Mouse (Mus musculus) heart, adult 18-20 months (tissue): ENCODE results near the gene Faap20. TPM values are rescaled to one million over a fixed set of nuclear protein-coding genes. Genes with fewer than 3 reads are reported as not detected.
A peak's percentile ranks its signal among the peaks of the same experiment; 100 is the strongest.

Experiments
- DNase-seq, 2 experiments: peaks; one replicate each; pipeline ENCODE4 v3.0.0; 2021 to 2022; ENCODE audit warnings: mixed read lengths in 1 of 2
- long read RNA-seq, 2 experiments: library from polyadenylated mRNA; stranded (forward); transcript quantifications; one replicate each; pipeline ENCODE4 v2.0.0; 2021
- total RNA-seq, 2 experiments: library from RNA; stranded (reverse); gene quantifications; 2 replicates each; pipeline ENCODE4 v1.2.3; 2021

Faap20 gene
- 10 to 100 TPM; 19.2 to 20.3 TPM for total RNA-seq
- long read RNA-seq, experiment 1, transcript Faap20-210 (4 exons, 1,076 nt), result major isoform, 13 of 17 reads
- long read RNA-seq, experiment 1, partial matches to known transcripts, result 0 of 17 reads
- long read RNA-seq, experiment 1, other reads (novel, unspliced or antisense), result 0 of 17 reads
- long read RNA-seq, experiment 2, transcript Faap20-210 (4 exons, 1,076 nt), result major isoform, 6 of 10 reads
- long read RNA-seq, experiment 2, partial matches to known transcripts, result 0 of 10 reads
- long read RNA-seq, experiment 2, other reads (novel, unspliced or antisense), result 0 of 10 reads

DNA sequence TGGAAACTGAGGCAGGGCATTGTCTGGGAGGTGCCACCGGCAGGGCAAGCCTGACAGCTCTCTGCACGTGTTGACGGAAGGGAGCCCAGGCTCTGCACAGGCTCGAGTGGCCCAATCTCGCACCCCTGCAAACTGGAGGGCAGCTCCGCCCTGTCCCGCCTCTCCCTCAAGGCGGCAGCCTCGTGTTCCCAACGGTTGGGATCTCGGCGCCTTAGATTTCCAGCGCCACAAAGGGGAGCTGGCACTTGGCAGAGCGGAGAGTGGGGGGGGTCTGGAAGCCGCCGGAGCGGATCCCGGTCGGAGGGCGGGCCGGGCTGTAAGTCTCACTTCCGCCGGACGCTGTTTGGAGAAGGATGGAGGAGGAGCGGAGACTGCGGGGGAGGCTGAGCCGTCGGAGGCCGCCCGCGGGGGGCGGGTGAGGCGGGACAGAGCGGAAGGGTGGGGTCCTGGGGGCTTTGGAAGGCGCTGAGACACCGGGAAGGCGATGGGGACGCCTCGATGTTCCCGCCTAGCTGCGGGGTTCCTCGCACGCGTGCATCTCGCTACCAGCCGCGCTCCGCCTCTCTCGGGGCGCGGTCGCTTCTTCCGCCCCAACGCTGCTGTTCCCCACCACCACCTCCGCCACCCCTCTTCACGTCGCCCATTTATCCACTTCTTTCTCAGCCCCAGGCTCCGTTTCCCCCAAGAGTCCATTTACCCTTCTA, at the start of gene Faap20:
Gene Faap20, plus strand, starts transcription at position 155 of the 704 bp plus-strand sequence.
- peak; percentile 92 to 96 for DNase-seq

DNA sequence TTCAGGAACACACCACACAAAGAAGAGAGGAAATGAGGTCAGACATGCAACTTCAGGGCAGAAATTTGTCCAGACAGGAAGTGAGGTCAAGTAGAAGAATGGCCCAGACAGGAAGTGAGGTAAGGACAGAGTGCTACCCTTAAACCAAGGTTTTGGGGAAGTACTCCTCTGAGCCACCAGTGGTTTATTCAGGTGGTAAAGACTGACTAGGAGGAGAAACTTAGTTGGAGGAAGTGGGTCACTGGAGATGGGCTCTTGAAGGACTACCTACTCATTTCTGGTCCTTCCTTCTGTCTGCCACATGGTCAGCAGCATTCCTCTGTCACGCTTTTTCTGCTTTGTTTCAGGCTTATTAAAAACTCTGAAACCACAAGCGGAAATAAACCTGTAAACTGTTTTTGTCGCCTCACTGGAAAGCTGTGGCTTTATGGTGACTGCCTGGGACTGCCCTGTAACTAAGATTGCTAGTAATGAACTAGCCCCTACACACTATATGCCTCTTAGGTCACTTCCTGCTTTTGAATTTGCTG, 48.7 kb upstream of the Faap20 start:
- DNase-seq, result peak in 1 of 2 experiments; percentile 63

DNA sequence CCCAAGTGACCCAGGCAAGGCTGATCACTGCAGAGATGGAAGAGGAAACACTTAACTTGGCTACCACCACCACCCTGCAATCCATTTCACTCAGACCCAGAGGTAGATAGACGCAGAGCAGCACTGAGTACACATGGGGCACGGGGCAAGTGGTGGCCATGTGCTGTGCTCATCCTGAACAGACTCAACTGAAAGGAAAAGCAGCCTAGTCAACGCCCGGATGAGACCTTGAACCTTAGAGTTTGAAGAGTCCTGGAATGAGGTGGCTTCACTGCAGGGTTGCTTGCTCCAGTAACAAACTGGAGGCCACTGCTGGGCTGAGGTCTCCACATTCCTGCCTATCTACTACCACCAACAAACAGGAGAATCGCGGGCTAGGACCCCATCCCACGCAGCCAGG, 47.8 kb upstream of the Faap20 start:
- no peak for DNase-seq

DNA sequence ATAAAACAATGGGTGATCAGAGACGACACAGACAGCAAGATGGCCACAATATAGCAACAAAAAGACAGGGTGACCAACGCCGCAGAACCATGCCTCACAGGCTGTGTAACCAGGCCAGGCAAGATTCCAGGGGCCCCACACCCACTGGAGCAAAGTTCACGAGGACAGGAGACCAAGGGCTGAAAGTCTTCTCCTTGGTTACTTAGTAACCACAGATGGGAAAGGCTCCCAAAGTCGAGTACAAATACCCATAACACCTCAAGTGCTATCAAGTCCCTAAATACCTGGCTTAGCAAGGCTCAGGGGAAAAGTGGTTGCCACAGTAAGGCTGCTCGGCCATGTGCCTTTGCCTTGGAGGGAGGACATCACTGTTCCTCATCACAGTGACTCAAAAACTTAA, 43.7 kb upstream of the Faap20 start:
- no peak for DNase-seq

DNA sequence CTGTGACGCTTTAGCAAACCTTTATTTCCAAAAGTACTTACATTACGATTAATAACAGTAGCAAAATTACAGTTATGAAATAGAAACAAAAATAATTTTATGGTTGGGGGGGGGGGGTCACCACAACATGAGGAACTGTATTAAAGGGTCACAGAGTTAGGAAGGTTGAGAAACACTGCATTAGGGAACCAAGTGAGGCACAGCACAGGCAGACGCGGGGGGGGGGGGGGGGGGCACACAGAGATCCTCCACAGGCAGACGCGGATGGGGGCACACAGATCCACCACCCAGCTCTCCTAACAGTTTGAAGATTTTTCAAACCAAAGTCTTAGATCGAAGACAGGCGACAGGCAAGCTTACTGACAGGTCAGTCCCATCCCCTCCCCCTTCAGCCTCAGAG, 43.1 kb upstream of the Faap20 start:
- no peak for DNase-seq

DNA sequence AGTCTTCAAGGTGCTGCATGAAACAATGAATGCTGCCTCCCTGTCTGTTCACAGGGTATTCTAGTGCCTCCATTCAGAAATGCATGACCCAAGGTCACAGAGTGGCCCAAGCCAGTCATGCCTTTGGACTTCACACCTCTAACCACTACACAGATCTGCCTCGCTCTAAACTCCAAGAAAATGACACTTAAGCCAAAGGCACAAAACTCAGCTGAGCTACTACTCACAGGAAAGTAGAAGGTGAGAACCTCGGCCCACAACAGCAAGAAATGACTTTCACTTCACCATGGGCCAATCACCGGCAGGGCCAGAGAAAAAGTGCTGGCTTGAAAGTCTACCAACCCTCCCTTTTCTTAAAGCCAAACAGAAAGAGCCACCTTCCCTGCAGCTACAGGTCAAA, 41.8 kb upstream of the Faap20 start:
- no peak for DNase-seq

DNA sequence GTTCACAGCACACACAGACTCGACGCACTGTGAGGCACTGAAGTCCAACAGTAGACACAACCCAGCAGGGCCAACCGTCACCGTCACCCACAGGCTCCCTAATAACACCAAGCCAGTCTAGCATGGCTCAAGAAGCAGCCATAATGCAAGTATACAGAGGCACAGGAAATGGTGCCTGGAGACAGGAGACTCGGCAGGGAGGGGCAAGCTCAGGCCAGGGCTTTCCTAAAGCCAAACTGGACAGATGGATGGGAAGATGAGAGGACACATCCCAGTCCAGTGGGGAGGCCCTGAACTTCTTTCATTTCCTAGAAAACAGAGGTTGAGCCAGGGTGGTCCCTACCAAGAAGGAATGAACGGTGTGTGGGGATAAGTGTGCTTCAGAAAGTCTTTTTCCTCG, 41.0 kb upstream of the Faap20 start:
- DNase-seq, result no peak

DNA sequence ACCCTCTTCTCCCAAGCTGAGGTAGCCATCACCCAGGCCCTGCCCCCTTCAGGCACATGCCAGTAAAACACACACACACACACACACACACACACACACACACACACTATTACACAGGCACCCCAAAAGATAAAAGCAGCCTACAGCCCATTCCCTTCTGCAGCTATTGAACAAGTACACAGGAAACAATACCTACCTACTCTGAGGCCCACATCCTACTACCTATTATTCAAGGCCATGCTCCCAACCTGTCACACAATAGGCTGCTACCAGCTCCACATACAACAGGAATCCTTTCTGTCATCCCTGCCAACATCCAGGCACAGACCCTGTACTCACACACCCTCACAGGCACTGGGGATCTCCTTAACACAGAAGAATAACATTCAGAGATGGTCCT, 40.5 kb upstream of the Faap20 start:
- DNase-seq, result no peak

DNA sequence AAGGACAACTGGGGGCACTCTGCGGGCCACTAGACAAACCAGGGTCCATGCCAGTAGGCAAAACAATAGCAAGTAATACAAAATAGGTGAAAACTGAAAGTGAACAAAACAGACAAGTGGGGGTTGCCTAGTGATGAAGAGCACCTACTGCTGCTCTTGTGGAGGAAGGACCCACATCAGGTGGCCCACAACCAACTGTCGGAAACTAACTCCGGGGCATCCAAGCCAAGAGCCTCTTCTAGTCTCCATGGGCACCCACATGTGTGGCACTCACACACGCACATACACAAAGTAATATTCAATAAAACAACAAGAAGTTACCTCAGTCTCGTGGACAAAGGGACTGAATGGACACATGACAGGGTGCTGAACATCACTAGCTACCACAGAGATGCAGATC, 40.1 kb upstream of the Faap20 start:
- DNase-seq, result no peak

DNA sequence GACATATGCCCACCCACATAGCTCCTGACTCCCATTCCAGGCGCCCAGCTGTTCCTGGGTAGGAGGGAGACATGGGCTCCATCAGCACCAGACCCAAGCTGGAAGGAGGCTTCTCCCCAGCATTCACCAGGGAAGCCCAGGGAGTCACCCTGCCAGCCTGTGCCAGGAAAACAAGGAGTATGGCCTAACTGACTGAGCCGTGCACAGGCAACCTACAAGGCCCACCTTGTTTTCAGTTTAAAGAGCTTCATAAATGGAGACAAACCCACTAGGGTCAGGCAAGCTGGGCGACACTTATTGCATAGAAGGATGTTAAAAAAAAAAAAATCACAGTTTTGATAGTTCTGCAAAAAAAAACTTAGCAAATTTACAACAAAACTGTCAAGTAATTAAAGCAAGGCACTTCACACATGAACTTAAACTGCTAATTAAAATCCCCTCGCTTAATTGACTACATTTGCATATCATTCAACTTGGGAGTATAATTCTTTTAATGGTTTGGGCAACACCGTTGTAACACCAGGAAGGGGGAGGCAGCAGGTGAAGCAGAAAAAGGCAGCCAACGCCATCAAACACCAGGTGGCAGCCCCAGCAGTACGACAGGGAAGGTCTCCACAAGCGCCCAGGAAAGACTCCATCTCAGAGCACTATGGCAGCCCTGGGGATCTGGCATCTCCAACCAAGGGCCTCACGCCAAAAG, 36.4 kb upstream of the Faap20 start:
- no peak for DNase-seq

DNA sequence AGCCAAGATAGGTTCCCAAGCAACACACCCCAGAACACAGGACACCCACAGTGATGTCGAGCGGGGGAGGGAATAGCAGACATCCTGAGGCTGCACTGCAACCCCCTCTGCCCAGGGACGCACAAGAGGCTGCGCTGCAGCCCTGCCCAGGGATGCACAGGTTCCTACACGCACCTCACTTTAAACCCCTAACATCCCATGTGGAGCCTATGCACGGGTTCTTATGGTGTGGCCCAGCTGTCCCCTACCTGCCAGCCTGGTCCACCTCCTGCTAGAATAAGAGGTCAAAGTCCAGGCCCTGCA, 35.9 kb upstream of the Faap20 start:
- DNase-seq, result no peak

DNA sequence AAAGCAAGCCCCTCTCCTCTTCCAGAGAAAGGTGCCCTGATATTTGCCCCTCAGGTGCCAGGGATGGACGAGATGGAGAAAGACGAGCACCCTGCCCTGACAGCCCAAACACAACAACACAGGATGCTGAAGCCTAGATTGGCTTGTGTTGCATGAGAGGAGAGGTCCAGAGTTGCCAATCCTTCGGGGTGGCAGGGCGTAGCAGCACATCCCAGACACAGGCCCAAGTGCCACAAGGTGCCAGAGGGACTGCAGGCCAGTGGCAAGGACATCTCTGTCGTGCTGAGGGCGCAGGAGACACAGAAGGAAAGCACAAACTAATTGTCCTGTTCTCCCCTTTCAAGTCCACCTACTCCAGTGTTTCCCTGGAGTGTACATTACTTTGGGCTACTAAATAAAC, 35.4 kb upstream of the Faap20 start:
- DNase-seq, result no peak

DNA sequence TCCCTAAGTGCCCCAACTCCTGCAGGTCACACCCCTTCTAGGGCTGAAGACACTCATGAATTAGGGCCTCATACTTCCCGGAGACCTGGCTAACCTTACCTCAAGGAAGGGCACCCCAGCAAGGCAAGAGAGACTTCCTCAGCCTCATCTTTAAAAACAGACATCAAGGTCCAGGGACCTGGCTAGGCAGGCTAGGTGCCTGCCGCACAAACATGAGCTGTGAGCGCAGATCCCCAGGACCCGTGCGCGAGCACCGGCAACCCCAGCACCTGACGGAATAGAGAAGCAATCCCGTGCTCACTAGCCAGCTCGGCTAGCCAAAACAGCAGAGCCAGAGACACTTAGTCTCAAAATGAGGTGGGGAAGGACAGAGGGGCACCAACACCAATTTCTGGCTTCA, 34.8 kb upstream of the Faap20 start:
- no peak for DNase-seq

DNA sequence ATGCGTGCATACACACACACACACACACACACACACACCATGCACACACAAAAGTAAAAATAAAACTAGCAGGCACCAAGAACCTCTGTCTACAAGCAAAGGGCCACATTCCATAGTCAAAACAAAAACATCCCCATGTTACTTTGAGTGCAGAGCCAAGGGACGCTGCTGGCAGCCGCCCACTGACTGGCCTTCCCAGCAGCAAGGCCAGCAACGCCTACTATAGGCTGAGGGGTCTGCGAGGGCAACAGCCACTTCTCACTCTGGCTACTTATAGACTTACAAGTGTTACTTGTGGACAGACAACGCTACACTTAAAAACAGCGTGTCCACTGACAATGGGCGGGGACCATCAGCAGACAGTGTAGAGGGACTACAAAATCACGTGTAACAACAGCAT, 34.4 kb upstream of the Faap20 start:
- DNase-seq, result peak in 1 of 2 experiments; percentile 54

DNA sequence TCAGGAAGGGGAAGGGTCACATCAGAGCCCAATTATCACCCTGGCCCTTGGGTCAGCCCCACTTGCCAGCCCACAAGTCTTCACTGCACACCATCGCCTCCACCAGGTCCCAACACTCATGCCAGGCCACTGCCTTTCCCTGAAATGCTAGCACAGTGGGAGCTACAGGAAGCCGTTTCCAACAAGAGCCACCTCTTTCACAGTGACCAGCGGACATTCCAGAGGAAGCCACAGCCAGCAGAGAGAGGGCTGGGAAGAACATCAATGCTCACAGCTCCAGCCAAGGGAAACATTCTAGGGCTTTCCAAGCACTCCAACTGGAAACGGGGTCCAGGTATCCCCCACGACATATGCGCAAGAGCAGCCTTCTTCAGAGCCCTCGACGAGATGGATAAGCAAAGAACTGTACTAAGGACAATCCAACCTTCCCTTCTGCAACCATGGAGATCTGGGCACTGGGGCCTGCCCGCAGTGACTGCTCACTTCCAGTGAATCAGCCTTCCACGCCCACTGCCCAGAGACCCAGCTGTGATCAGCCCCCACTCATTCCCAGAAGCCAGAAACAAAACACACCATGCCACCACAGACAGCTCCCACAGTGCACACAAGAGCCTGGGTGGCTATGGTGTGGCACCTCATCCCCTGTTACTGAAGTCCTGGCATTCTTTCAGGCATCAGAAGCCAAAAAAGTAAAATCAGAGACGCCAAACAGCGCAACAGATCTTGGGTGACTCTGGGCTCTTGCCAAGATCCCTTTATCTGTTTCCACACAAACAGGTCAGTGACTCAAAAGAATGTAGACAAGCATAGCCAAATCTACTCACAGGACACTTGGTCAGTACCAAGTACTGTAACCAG, 33.6 kb upstream of the Faap20 start:
- DNase-seq, result peak; percentile 79 to 84

DNA sequence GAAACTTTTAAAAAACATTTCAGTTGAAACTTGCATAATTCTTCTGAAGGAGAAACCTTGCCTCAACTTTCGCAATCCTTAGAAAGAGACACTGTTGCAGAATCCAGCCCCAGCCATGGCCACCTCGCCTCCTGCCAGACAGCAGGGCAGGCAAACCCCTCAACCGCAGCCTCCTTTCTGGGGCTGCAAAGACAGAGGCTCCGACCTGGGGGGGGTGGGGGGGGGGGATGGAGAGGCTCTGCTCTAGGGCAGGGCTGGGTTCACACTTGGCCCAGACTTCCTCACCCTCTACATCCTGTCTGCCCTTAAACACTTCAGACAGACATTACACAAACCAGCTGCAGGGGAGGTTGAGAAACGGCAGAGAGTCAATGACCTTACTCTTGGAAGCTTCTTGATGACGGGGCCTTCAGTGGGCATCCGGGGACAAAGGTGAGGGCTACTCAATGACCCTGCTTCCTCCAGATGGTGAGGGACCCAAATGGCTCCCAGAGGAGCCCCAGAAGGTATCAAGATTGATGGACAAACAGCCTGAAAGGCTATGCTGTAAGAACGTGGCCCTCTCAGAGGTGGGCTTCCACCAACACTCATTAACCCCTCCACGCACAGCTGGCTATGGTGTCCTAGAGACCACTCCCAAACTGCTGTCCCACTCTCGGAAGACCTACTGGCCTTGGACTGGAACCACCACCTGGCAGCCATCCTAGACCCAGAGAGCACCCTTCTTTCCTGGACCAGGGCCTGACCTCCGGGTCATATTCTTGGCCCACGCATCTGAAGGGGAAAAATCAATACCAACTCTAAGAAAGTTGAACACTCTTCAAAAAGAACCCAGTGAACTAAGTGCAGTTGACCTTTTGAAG, 32.1 kb upstream of the Faap20 start:
- DNase-seq, result peak; percentile 67 to 77

DNA sequence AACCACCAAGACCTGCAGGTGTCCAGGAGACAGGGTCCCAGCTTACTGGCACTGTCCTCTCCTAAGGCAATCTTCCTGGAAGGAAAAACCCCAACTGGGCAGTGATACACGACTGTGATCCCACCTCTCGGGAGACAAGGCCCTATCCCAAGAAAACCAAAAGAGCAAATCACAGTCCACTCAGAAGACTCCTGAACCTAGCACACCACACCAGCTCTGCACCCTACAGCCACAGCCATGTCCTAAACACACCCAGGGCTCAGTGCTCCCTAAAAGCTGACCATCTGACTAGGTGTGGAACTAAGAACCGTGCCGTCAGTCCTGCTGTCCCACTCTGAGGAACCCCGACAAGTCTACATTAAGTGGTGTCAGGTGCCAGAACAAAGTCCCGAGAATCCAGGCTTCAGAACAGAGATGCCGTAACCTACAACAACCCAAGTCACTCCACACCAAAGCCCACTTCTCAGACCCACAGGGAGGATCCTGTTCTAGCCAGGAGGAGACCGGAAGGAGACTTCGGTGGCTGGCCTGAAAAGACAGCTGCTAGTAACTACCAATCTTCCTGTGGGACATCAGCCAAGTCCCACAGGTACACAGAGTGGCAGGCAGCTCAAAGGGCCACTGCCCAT, 31.4 kb upstream of the Faap20 start:
- DNase-seq, result no peak

DNA sequence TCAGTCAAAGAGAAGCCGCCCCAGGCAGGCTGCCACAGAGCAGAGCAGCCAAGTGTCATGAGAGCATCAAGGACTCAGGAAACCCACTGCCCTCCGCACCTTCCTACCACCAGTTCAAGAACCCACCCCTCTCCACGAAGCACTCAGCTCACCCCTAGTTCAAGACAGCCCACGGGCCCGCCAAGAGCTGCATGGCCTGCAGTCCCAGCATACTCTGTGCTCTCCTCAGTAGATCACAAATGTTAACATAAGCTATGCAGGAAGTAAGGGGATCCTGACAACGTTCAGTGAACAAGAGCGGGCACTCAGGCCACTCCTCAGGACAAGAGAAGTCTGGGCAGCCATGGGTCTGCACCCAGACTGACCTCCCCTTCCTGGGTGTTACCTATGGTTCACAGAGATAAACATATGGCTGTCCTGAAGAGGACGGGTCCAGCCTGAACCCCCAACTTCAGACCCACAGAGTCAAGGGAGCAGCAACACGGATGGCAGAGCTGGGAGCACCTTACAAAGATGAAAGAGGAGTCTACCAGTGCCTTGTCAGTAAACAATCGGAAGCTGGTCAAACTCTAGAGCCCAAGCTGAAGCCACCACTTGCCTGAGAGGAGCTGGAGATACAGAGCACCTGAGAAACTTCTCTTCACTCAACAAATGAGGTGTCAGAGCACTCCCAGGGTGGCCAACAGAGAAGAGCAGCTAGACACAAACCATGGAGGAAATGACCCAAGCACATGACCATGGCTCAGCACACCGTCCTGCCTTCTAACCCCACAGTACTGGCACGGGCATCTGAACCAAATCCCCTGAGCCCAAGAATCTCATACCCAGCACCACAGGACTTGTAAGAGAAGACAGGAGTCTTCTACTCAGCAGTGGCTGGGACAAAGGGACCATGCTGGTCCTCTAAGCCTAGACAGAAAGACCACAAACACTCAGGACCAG, 30.1 kb upstream of the Faap20 start:
- peak in 1 of 2 experiments; percentile 50 for DNase-seq
